Mouse (Mus musculus) stomach, embryonic 15.5 days (tissue): Measurements from ENCODE around the gene Jund. TPM values are rescaled to one million over a fixed set of nuclear protein-coding genes. Genes with fewer than 3 reads are reported as not detected.

Experiments
- ATAC-seq: fragments of 200-750 bp; cut with Nextera tagmentation; 2 replicates; pipeline ENCODE4 v1.8.0; 2017; ENCODE audit warnings: low read depth, moderate number of reproducible peaks, moderate TSS enrichment; ENCODE audit not compliant: insufficient read depth, low FRiP score
- H3K27ac ChIP-seq: fragments of 300-500 bp; sonication (generic); 2 replicates; pipeline ENCODE4 v1.5.1; 2015; ENCODE audit warnings: mild to moderate bottlenecking, inconsistent platforms
- H3K27me3 ChIP-seq: fragments of 300-500 bp; sonication (generic); replicated peaks from 2 replicates; pipeline ENCODE4 v1.6.1; 2015; ENCODE audit warnings: inconsistent platforms
- H3K36me3 ChIP-seq: fragments of 300-500 bp; sonication (generic); 2 replicates; pipeline ENCODE4 v1.6.1; 2015; ENCODE audit warnings: inconsistent platforms
- H3K4me1 ChIP-seq: fragments of 300-500 bp; sonication (generic); 2 replicates; pipeline ENCODE4 v1.6.1; 2015; ENCODE audit warnings: inconsistent platforms
- H3K4me2 ChIP-seq: fragments of 300-500 bp; sonication (generic); 2 replicates; pipeline ENCODE4 v1.6.1; 2015; ENCODE audit warnings: mild to moderate bottlenecking, inconsistent platforms
- H3K4me3 ChIP-seq: fragments of 300-500 bp; sonication (generic); replicated peaks from 2 replicates; pipeline ENCODE4 v1.5.1; 2015; ENCODE audit warnings: inconsistent platforms
- H3K9ac ChIP-seq: fragments of 300-500 bp; sonication (generic); 2 replicates; pipeline ENCODE4 v1.6.1; 2015; ENCODE audit warnings: inconsistent platforms
- H3K9me3 ChIP-seq: fragments of 300-500 bp; sonication (generic); 2 replicates; pipeline ENCODE4 v1.6.1; 2016; ENCODE audit warnings: inconsistent platforms
- WGBS: fragments of 180-500 bp; shearing (Covaris S2); methylation state at CpG from one replicate; pipeline ENCODE4 v1.1.7; 2015; 5-methylcytosine and 5-hydroxymethylcytosine counted together
- polyA plus RNA-seq: library from polyadenylated mRNA; unstranded; fragments of >200 nt; fragmentation: Nextera tagmentation; extraction: Ambion mirVana; gene quantifications from 2 replicates; pipeline ENCODE4 v1.2.1, GENCODE M21; 2015

Jund gene
- polyA plus RNA-seq, 1 experiment from 2014 or later, result 84.4 TPM

DNA sequence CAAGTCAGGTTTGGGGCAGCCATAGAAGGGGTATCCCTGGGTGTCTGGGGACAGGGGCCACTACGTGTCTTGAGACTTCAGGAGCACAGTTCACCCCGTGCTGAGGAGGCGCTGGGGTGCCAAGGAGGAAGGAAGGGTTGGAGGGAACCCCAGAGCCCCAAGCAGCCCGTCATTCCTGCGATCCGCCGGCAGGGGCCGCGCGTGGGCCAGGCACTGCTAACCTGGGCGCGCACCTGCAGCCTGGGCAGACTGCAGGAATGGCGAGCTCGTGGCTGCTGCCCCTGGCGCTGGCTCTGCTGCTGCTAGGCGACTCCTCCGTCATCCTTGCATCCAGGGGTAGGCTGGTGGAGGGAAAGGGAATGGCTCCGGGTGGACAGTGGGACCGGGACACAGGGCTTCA lies 19.5 kb downstream of the Jund start, which contains the start of gene Gm3336:
Gene Gm3336 (plus strand): TSS at position 247 of the 400 bp plus-strand sequence.
- H3K27ac ChIP-seq, result no peak within 1 kb of the TSS
- no peak within 1 kb of the TSS for H3K4me3 ChIP-seq
- no peaks in the 10 kb centered on the region for H3K36me3 ChIP-seq
- H3K9me3 ChIP-seq, result no peaks in the 10 kb centered on the region
- 0 out of 2 replicates have a peak, but pooled peaks cover 5% of the 10 kb centered on the region for H3K27me3 ChIP-seq
- H3K4me1 ChIP-seq, result no peaks in the 10 kb centered on the region
- 3% methylated on average over 18 of the region's 19 CpGs for WGBS
- ATAC-seq, result peak; percentile 21; the same call in 1 of the 2 replicates
- no peak within 1 kb of the TSS for H3K9ac ChIP-seq
- no peak within 1 kb of the TSS; the same call in 1 of the 2 replicates for H3K4me2 ChIP-seq

GRCm38 (mm10) chr8:70719796-70720270 lies 21.1 kb downstream of the Jund start:
- Histone ChIP-seq H3K27ac (no peak overlapping the region), H3K4me1 (no peaks in the 10 kb centered on the region; the same call in 1 of the 2 replicates), H3K27me3 (0 out of 2 replicates have a peak, but pooled peaks cover 5% of the 10 kb centered on the region), H3K4me3 (no peak overlapping the region), H3K4me2 (no peak overlapping the region), H3K9me3 (no peaks in the 10 kb centered on the region), H3K9ac (no peak overlapping the region), H3K36me3 (no peaks in the 10 kb centered on the region)
- 48% methylated on average over 9 of the region's 9 CpGs for WGBS
- no peak for ATAC-seq

- ATAC-seq, result no peak
- H3K27ac ChIP-seq, result no peak overlapping the region
- 8% methylated on average over 3 of the region's 3 CpGs for WGBS
- H3K4me1 ChIP-seq, result no peaks in the 10 kb centered on the region; the same call in 1 of the 2 replicates
- no peak overlapping the region for H3K9ac ChIP-seq
- H3K9me3 ChIP-seq, result no peaks in the 10 kb centered on the region
- no peak overlapping the region for H3K4me3 ChIP-seq
- no peaks in the 10 kb centered on the region for H3K36me3 ChIP-seq
- 0 out of 2 replicates have a peak, but pooled peaks cover 5% of the 10 kb centered on the region for H3K27me3 ChIP-seq
- no peak overlapping the region for H3K4me2 ChIP-seq
Measured at GRCm38 (mm10) chr8:70720739-70721138, 22.0 kb downstream of the Jund start.

DNA sequence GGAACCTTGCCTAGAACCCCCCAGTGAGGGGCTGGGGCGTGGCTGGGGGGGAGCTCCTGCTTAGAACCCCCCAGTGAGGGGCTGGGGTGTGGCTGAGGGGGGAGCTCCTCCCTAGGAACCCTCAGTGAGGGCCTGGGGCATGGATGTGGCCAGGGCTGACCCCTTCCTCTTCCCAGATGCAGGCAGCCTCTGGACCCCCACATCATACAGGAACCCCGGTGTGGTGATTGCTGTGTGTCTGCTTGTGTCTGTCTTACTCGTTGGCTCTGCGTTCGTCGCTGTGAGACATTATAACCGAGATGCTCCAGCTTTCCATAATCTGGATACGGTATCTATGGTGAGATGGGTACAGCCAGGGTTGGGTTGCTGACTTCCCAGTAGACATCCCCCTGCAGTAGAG lies 22.9 kb downstream of the Jund start:
- 85% methylated on average over 8 of the region's 8 CpGs for WGBS
- H3K9ac ChIP-seq, result no peak overlapping the region
- ATAC-seq, result no peak

GRCm38 (mm10) chr8:70723486-70724210 lies 24.9 kb downstream of the Jund start, which contains the start of gene Pde4c:
TSS of gene Pde4c (plus strand) at chr8:70723720.
- no peak within 1 kb of the TSS for H3K4me2 ChIP-seq
- WGBS, result 49% methylated on average over 7 of the region's 7 CpGs
- H3K4me1 ChIP-seq, result no peaks in the 10 kb centered on the region; the same call in 1 of the 2 replicates
- H3K27me3 ChIP-seq, result 0 out of 2 replicates have a peak, but pooled peaks cover 5% of the 10 kb centered on the region
- no peak within 1 kb of the TSS for H3K9ac ChIP-seq
- H3K4me3 ChIP-seq, result no peak within 1 kb of the TSS
- no peaks in the 10 kb centered on the region for H3K36me3 ChIP-seq
- ATAC-seq, result peak; percentile 43; the same call in 1 of the 2 replicates
- no peak within 1 kb of the TSS for H3K27ac ChIP-seq
- H3K9me3 ChIP-seq, result no peaks in the 10 kb centered on the region

More for the DNA sequence above, 22.9 kb downstream of the Jund start:
- H3K9me3 ChIP-seq, result no peaks in the 10 kb centered on the region
- H3K27me3 ChIP-seq, result 0 out of 2 replicates have a peak, but pooled peaks cover 7% of the 10 kb centered on the region
- H3K4me2 ChIP-seq, result no peak overlapping the region
- no peak overlapping the region for H3K4me3 ChIP-seq
- no peak overlapping the region for H3K27ac ChIP-seq
- no peaks in the 10 kb centered on the region for H3K36me3 ChIP-seq
- no peaks in the 10 kb centered on the region; the same call in 1 of the 2 replicates for H3K4me1 ChIP-seq

DNA sequence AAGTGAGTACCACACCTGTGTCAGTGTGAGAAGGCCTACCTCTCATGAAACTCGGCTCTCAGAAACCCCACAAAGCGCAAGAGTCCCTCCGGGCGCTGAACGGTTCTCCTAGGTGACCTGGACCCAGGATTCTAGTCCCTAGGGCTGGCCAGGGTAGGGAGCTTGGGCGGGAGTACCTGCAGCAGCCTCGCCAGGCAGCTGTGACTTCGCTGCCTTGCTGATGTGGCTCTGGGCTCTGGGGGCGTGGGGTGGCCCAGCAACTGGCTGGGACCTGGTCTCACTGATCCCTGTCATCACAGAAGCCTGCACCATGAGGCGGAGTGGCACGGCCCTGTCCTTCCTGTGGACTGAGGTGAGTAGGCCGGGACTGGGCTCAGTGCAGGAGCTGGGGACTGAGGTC lies 25.5 kb downstream of the Jund start:
- WGBS, result 62% methylated on average over 12 of the region's 12 CpGs
- Histone ChIP-seq H3K4me2 (no peak overlapping the region), H3K9ac (no peak overlapping the region), H3K4me3 (no peak overlapping the region), H3K27ac (no peak overlapping the region), H3K9me3 (no peaks in the 10 kb centered on the region), H3K27me3 (peaks cover 9% of the 10 kb centered on the region; the same call in 1 of the 2 replicates), H3K36me3 (no peaks in the 10 kb centered on the region), H3K4me1 (no peaks in the 10 kb centered on the region; the same call in 1 of the 2 replicates)
- no peak for ATAC-seq

GRCm38 (mm10) chr8:70725792-70726447 lies 27.2 kb downstream of the Jund start:
- no peaks in the 10 kb centered on the region for H3K9me3 ChIP-seq
- H3K4me2 ChIP-seq, result no peak overlapping the region
- WGBS, result 29% methylated on average over 14 of the region's 14 CpGs
- H3K36me3 ChIP-seq, result no peaks in the 10 kb centered on the region
- H3K9ac ChIP-seq, result no peak overlapping the region
- no peak for ATAC-seq
- H3K4me3 ChIP-seq, result no peak overlapping the region
- no peak overlapping the region for H3K27ac ChIP-seq
- H3K27me3 ChIP-seq, result peaks cover 21% of the 10 kb centered on the region; the same call in 1 of the 2 replicates
- H3K4me1 ChIP-seq, result peaks cover 2% of the 10 kb centered on the region; the same call in 1 of the 2 replicates

GRCm38 (mm10) chr8:70726721-70727120 lies 28.0 kb downstream of the Jund start:
- WGBS, result 44% methylated on average over 11 of the region's 11 CpGs
- H3K4me3 ChIP-seq, result no peak overlapping the region
- H3K4me1 ChIP-seq, result peaks cover 2% of the 10 kb centered on the region; the same call in 1 of the 2 replicates
- H3K27ac ChIP-seq, result no peak overlapping the region
- H3K9ac ChIP-seq, result no peak overlapping the region
- ATAC-seq, result no peak
- no peaks in the 10 kb centered on the region for H3K36me3 ChIP-seq
- no peaks in the 10 kb centered on the region for H3K9me3 ChIP-seq
- H3K4me2 ChIP-seq, result no peak overlapping the region
- H3K27me3 ChIP-seq, result peaks cover 24% of the 10 kb centered on the region; the same call in 1 of the 2 replicates

- H3K27me3 ChIP-seq, result peaks cover 24% of the 10 kb centered on the region; the same call in 1 of the 2 replicates
- H3K9ac ChIP-seq, result no peak overlapping the region
- H3K27ac ChIP-seq, result no peak overlapping the region
- peak overlapping the region; percentile 59 for H3K4me2 ChIP-seq
- no peaks in the 10 kb centered on the region for H3K9me3 ChIP-seq
- 3% methylated on average over 34 of the region's 34 CpGs for WGBS
- ATAC-seq, result peak; percentile 25; the same call in 1 of the 2 replicates
- H3K36me3 ChIP-seq, result no peaks in the 10 kb centered on the region
- H3K4me1 ChIP-seq, result 0 out of 2 replicates have a peak, but pooled peaks cover 2% of the 10 kb centered on the region
- H3K4me3 ChIP-seq, result peak overlapping the region; percentile 32
Measured at GRCm38 (mm10) chr8:70729808-70730475, 31.2 kb downstream of the Jund start.

GRCm38 (mm10) chr8:70730956-70731355 lies 32.2 kb downstream of the Jund start:
- Histone ChIP-seq H3K4me2 (no peak overlapping the region), H3K4me3 (no peak overlapping the region), H3K27me3 (peaks cover 24% of the 10 kb centered on the region; the same call in 1 of the 2 replicates), H3K27ac (no peak overlapping the region), H3K9ac (no peak overlapping the region), H3K4me1 (0 out of 2 replicates have a peak, but pooled peaks cover 2% of the 10 kb centered on the region), H3K36me3 (no peaks in the 10 kb centered on the region), H3K9me3 (no peaks in the 10 kb centered on the region)
- no peak for ATAC-seq
- WGBS, result 84% methylated on average over 4 of the region's 4 CpGs

DNA sequence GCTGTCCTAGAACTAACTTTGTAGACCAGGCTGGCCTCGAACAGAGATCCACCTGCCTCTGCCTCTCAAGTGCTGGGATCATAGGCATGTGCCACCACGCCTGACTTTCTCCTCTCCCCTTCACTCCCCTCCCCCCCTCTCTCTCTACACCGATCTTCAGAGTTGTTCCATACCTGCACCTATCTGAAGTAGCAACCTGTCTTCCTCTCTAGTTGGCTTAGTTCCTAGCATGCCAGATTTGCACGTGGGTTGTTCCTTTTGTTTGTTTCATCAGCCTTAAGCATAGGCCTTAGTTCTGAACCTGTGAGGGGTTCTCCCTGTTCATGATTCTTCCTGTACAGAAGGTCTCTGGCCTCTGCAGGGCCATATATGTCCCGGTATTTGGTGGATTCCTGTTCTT lies 39.0 kb downstream of the Jund start:
- Histone ChIP-seq H3K27ac (no peak overlapping the region), H3K9me3 (no peaks in the 10 kb centered on the region), H3K4me3 (no peak overlapping the region), H3K9ac (no peak overlapping the region), H3K27me3 (peaks cover 16% of the 10 kb centered on the region), H3K4me1 (no peaks in the 10 kb centered on the region), H3K36me3 (no peaks in the 10 kb centered on the region), H3K4me2 (no peak overlapping the region)
- WGBS, result 64% methylated on average over 5 of the region's 5 CpGs
- ATAC-seq, result no peak
